Mouse (Mus musculus) hindbrain, embryonic 16.5 days (tissue): ENCODE results near the gene Loxl4. TPM values are rescaled to one million over a fixed set of nuclear protein-coding genes. Genes with fewer than 3 reads are reported as not detected.

Source experiments
- ATAC-seq: fragments of 200-750 bp; cut with Nextera tagmentation; 2 replicates; pipeline ENCODE4 v1.8.0; 2017; ENCODE audit warnings: moderate TSS enrichment, moderate library complexity
- H3K27ac ChIP-seq: fragments of 300-500 bp; sonication (generic); 2 replicates; pipeline ENCODE4 v1.5.1; 2014; ENCODE audit warnings: low read depth, mild to moderate bottlenecking, control low read depth, low read length, moderate library complexity
- H3K27me3 ChIP-seq: fragments of 300-500 bp; sonication (generic); replicated peaks from 2 replicates; pipeline ENCODE4 v1.6.1; 2014; ENCODE audit warnings: low read length; ENCODE audit not compliant: control insufficient read depth, insufficient read depth
- H3K36me3 ChIP-seq: fragments of 300-500 bp; sonication (generic); 2 replicates; pipeline ENCODE4 v1.6.1; 2014; ENCODE audit warnings: mild to moderate bottlenecking, low read length, moderate library complexity, mixed read lengths; ENCODE audit not compliant: control insufficient read depth, insufficient read depth
- H3K4me1 ChIP-seq: fragments of 300-500 bp; sonication (generic); 2 replicates; pipeline ENCODE4 v1.6.1; 2014; ENCODE audit warnings: low read depth, low read length; ENCODE audit not compliant: control insufficient read depth, insufficient read depth
- H3K4me2 ChIP-seq: fragments of 300-500 bp; sonication (generic); 2 replicates; pipeline ENCODE4 v1.6.1; 2014; ENCODE audit warnings: mild to moderate bottlenecking, low read length, control low read depth, moderate library complexity
- H3K4me3 ChIP-seq: fragments of 300-500 bp; sonication (generic); 2 replicates; pipeline ENCODE4 v1.5.1; 2014; ENCODE audit warnings: mild to moderate bottlenecking, low read length, control low read depth, moderate library complexity
- H3K9ac ChIP-seq: fragments of 300-500 bp; sonication (generic); 2 replicates; pipeline ENCODE4 v1.6.1; 2014; ENCODE audit warnings: low read depth, mild to moderate bottlenecking, control low read depth, low read length, moderate library complexity
- H3K9me3 ChIP-seq: fragments of 300-500 bp; sonication (generic); 2 replicates; pipeline ENCODE4 v1.6.1; 2014; ENCODE audit warnings: mild to moderate bottlenecking, low read length, moderate library complexity; ENCODE audit not compliant: control insufficient read depth
- WGBS: fragments of 180-500 bp; shearing (Covaris S2); extraction: QIAGEN DNeasy Blood & Tissue Kit; methylation state at CpG from one replicate; pipeline ENCODE4 v1.1.7; 2014; 5-methylcytosine and 5-hydroxymethylcytosine counted together
- polyA plus RNA-seq: library from polyadenylated mRNA; unstranded; fragments of >200 nt; fragmentation: Nextera tagmentation; extraction: Ambion mirVana; gene quantifications from 2 replicates; pipeline ENCODE4 v1.2.1, GENCODE M21; 2015

Loxl4 gene
- polyA plus RNA-seq, 1 experiment from 2014 or later: 0.15 TPM

DNA sequence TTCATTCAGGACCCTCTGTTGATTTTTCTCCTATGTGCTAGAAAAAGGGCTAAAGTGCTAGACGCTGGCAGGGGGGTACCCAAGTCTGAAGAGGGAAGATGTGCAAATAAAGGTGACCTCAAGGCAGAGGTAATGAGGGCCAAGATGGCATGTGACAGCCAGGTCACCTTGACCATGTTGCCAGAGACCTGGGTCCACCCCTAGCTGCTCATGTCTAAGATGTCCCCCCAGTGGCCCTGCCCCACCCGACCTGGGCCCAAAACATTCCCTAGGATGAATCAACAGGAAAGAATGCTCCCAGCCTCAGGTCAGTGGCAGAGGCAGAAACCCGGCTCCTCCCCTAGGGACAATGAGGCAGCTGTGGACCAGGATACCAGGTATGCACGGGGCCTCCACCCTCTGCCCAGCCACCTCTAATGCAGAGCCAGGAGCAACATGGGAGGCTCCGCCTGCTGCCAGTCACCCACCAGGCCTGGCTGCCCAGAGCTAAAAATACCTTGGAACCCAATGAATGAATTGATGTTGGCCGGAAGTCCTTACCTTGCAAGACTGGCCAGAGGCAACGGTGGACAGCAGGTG is 1.1 kb upstream of the Loxl4 start:
- no peak overlapping the region for H3K9ac ChIP-seq
- peaks cover 10% of the 10 kb centered on the region for H3K27me3 ChIP-seq
- no peak overlapping the region for H3K4me2 ChIP-seq
- peaks cover 3% of the 10 kb centered on the region; the same call in 1 of the 2 replicates for H3K4me1 ChIP-seq
- WGBS: 80% methylated on average over 7 of the region's 7 CpGs
- no peaks in the 10 kb centered on the region for H3K36me3 ChIP-seq
- H3K4me3 ChIP-seq: no peak overlapping the region
- no peaks in the 10 kb centered on the region for H3K9me3 ChIP-seq
- no peak overlapping the region for H3K27ac ChIP-seq
- ATAC-seq: no peak

DNA sequence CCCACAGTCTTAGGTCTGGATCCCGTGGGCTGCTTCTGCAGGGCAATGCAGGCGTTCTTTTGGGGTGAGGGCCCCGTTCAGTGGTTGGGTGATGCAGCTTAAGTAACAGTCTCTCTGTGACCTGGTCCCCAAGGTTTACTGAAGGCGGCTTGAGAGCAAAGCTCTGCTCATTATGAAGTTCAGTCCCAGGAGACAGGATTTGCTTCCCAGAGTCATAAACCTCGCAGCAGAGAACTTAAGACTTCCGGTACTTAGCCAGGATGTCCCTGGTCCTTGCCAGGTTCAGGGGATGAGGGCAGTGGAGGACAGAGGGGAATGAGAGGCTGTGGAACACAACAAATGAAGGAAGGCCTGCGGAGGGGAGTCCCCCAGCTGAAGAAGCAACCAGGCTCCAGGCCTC is 503 bp upstream of the Loxl4 start:
- Histone ChIP-seq H3K9me3 (no peaks in the 10 kb centered on the region), H3K27ac (no peak overlapping the region), H3K9ac (no peak overlapping the region), H3K27me3 (peaks cover 10% of the 10 kb centered on the region), H3K36me3 (no peaks in the 10 kb centered on the region), H3K4me3 (peak overlapping the region; percentile 36), H3K4me1 (peaks cover 3% of the 10 kb centered on the region; the same call in 1 of the 2 replicates), H3K4me2 (peak overlapping the region; percentile 61)
- ATAC-seq: no peak
- 31% methylated on average over 7 of the region's 7 CpGs for WGBS

DNA sequence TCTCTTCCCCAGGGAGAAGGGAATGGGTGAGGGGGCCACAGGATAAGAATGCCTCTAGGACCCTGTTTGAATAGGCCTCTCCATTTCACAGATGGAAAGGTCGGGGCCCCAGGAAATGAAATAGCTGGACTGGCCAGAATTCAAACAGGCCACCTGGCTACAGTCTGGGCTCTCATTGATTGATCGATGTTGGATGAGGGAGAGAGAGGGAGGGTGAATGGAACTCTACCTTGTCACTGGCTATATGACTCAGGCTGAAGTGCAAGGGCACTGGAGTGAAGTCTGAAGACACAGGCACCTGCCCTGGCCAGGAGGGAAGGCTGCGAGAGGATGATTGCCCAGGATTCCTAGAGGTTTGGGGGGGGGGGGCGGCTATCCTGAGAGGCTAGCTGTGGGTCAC is 867 bp downstream of the Loxl4 start:
- 72% methylated on average over 4 of the region's 4 CpGs for WGBS
- Histone ChIP-seq H3K4me1 (peaks cover 3% of the 10 kb centered on the region; the same call in 1 of the 2 replicates), H3K27me3 (peaks cover 10% of the 10 kb centered on the region), H3K4me3 (no peak overlapping the region), H3K4me2 (no peak overlapping the region), H3K9ac (no peak overlapping the region), H3K27ac (no peak overlapping the region), H3K36me3 (no peaks in the 10 kb centered on the region), H3K9me3 (no peaks in the 10 kb centered on the region)
- ATAC-seq: no peak

DNA sequence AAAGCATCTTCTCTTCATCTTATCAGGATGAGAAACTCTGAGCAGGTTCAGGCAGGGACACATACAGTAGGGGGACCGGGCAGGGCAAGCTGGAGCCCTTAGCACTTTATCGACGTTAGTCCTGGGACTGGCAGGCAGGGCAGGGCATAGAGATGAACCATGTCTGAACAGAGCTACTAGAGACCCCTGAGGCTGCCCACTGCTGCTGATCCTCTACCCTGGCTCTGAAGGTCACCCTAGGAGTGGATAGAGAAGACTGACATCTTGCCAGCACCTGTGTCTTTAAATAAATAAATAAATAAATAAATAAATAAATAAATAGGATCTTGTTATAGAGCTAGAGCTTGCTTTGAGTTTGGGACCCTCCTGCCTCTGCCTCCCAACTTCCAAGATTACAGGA is 2.9 kb downstream of the Loxl4 start:
- no peak overlapping the region for H3K4me2 ChIP-seq
- 100% methylated on average over 3 of the region's 3 CpGs for WGBS
- no peaks in the 10 kb centered on the region for H3K36me3 ChIP-seq
- ATAC-seq: no peak
- peaks cover 3% of the 10 kb centered on the region; the same call in 1 of the 2 replicates for H3K4me1 ChIP-seq
- H3K27ac ChIP-seq: no peak overlapping the region
- peaks cover 10% of the 10 kb centered on the region for H3K27me3 ChIP-seq
- H3K9ac ChIP-seq: no peak overlapping the region
- H3K4me3 ChIP-seq: no peak overlapping the region
- H3K9me3 ChIP-seq: no peaks in the 10 kb centered on the region

DNA sequence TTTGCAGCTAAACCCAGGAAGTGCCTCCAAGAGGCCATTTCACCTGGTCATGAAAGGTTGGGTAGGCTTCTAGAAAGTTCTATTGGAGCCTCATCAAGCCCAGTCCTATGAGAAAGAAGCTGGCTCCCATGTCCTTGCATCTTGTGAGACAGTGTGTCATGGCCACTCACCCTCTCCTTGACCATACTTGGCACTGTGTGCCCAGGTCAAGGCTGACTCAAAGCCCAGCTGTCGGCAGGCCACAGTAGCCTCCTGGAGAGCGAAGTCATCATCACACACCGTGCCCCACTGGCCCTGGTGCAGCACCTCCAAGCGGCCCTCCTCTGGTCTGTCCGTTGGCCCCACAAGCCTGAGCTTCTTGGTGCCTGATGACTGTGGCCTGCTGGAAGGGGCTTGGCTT is 4.5 kb downstream of the Loxl4 start:
- peaks cover 3% of the 10 kb centered on the region; the same call in 1 of the 2 replicates for H3K4me1 ChIP-seq
- H3K4me2 ChIP-seq: no peak overlapping the region
- 94% methylated on average over 5 of the region's 5 CpGs for WGBS
- no peak for ATAC-seq
- peaks cover 5% of the 10 kb centered on the region for H3K27me3 ChIP-seq
- H3K27ac ChIP-seq: no peak overlapping the region
- no peak overlapping the region for H3K4me3 ChIP-seq
- H3K36me3 ChIP-seq: no peaks in the 10 kb centered on the region
- no peaks in the 10 kb centered on the region for H3K9me3 ChIP-seq
- H3K9ac ChIP-seq: no peak overlapping the region

DNA sequence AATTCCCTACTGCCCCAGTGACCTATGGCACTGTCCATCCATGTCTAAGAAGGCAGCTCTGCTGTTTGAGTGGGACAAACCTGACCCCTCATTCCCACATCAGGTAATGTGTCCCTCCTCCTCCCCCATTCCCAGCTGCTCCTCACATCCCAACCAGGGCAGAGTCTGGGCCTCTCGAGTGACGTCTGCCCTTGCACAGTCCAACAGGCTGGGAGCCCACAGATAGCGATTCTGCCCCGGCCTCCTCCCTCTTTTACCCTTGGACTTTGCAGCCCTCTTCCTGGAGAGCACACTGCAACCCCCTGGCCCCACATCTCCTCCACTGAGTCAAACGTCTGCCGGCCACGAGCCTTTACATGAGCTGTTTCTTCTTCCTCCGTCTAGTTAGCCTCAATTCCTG is 10.0 kb downstream of the Loxl4 start:
- ATAC-seq: no peak
- Histone ChIP-seq H3K4me2 (no peak overlapping the region), H3K9me3 (no peaks in the 10 kb centered on the region), H3K4me3 (no peak overlapping the region), H3K27me3 (no peaks in the 10 kb centered on the region), H3K27ac (no peak overlapping the region), H3K4me1 (peaks cover 8% of the 10 kb centered on the region), H3K9ac (no peak overlapping the region), H3K36me3 (no peaks in the 10 kb centered on the region)
- WGBS: 91% methylated on average over 8 of the region's 8 CpGs

DNA sequence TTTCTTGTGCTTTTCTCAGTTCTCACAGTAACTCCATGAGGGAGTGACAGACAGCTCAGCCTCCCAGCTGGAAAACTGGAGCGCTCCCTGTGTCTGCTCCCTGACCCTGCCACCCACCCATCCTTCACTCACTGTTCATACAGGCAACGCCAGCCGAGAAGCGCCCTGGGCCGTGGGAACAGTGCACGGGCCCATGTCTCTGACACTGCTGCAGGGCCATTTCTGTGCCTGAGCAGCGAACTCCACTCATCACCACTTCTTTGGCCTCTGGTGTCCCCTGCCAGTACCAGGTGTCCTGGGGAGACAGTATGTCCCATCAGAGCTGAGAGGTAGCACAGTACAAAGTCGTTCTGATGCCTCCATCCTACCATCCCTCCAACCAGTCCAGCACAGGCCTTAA is 10.6 kb downstream of the Loxl4 start:
- WGBS: 72% methylated on average over 8 of the region's 8 CpGs
- Histone ChIP-seq H3K36me3 (no peaks in the 10 kb centered on the region), H3K4me3 (no peak overlapping the region), H3K9ac (no peak overlapping the region), H3K4me2 (no peak overlapping the region), H3K27me3 (no peaks in the 10 kb centered on the region), H3K4me1 (peaks cover 8% of the 10 kb centered on the region), H3K27ac (no peak overlapping the region), H3K9me3 (no peaks in the 10 kb centered on the region)
- ATAC-seq: no peak

DNA sequence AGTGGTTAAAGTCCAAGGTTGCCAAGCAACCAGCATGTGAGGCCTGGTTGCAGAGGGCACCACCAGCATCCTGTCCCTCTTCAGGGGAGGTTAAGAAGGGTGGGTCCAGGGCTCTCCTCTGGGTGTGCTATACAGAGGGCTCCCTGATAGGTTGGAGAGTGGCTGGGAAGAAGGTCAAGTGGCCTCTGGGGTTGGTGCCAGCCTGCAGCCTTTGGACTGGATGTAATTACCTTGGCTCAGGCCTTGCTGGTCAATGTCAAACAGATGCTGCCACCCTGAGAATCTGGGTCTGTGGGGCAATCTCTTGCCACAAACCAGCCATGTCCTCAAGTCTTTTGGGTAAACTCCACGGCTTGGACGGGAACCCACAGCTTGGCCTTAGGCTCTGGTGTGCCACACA is 11.2 kb downstream of the Loxl4 start:
- Histone ChIP-seq H3K4me1 (peaks cover 8% of the 10 kb centered on the region), H3K4me3 (no peak overlapping the region), H3K9ac (no peak overlapping the region), H3K4me2 (no peak overlapping the region), H3K27ac (no peak overlapping the region), H3K9me3 (no peaks in the 10 kb centered on the region), H3K27me3 (no peaks in the 10 kb centered on the region), H3K36me3 (no peaks in the 10 kb centered on the region)
- peak; percentile 65; the same call in 1 of the 2 replicates for ATAC-seq
- WGBS: 79% methylated on average over 2 of the region's 2 CpGs

DNA sequence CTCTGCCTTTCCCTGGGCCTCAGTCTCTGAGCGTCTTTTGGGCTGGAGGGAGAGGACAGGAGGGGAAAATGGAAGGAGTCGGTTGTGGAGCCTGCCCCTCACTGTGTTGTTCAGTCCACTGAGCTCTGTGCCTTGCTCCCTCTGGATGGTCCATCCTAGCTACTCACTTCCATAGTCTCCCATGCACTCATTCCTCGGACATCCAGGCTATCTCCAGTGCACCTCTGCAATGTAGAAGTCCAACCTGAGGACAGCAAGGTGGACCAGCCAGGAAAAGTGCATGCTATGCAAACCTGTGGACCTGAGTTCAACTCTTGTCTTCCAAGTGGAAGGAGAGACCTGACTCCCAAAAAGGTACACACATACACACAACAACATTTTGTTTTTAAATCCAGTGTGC is 12.0 kb downstream of the Loxl4 start:
- no peaks in the 10 kb centered on the region for H3K9me3 ChIP-seq
- no peak for ATAC-seq
- H3K4me3 ChIP-seq: no peak overlapping the region
- 60% methylated on average over 3 of the region's 3 CpGs for WGBS
- H3K27me3 ChIP-seq: no peaks in the 10 kb centered on the region
- no peak overlapping the region for H3K9ac ChIP-seq
- H3K4me2 ChIP-seq: no peak overlapping the region
- H3K27ac ChIP-seq: no peak overlapping the region
- no peaks in the 10 kb centered on the region for H3K36me3 ChIP-seq
- H3K4me1 ChIP-seq: peaks cover 8% of the 10 kb centered on the region

DNA sequence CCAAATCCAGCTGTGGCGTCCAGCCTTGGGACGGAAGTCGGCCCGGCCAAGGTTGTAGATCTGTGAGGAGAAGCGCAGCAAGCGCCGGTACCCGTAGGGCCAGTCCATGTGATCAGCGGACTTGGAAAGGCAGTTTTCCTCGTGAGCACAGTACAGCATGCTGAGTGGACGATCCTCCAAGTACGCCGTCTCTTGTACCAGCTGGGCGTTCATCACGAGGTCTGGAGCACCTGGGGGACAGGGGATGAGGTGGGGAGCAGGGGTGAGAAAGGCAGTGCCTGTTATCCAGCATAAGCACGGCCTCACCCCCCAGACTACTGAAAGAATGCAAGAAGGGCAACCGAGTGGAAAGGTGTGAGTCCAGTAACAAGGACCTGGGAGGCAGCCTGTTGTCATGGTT is 12.7 kb downstream of the Loxl4 start:
- Histone ChIP-seq H3K4me3 (no peak overlapping the region), H3K27ac (no peak overlapping the region), H3K9me3 (no peaks in the 10 kb centered on the region), H3K4me1 (peaks cover 8% of the 10 kb centered on the region), H3K9ac (no peak overlapping the region), H3K4me2 (no peak overlapping the region), H3K36me3 (no peaks in the 10 kb centered on the region), H3K27me3 (no peaks in the 10 kb centered on the region)
- no peak for ATAC-seq
- 82% methylated on average over 17 of the region's 17 CpGs for WGBS
